Mouse (Mus musculus): ENCODE data around the gene Kcnh4. TPM values are rescaled to one million over a fixed set of nuclear protein-coding genes. Genes with fewer than 3 reads are reported as not detected.

Kcnh4 gene
- total RNA-seq, 2 experiments from 2014 or later: 1.8 to 2.8 TPM

DNA sequence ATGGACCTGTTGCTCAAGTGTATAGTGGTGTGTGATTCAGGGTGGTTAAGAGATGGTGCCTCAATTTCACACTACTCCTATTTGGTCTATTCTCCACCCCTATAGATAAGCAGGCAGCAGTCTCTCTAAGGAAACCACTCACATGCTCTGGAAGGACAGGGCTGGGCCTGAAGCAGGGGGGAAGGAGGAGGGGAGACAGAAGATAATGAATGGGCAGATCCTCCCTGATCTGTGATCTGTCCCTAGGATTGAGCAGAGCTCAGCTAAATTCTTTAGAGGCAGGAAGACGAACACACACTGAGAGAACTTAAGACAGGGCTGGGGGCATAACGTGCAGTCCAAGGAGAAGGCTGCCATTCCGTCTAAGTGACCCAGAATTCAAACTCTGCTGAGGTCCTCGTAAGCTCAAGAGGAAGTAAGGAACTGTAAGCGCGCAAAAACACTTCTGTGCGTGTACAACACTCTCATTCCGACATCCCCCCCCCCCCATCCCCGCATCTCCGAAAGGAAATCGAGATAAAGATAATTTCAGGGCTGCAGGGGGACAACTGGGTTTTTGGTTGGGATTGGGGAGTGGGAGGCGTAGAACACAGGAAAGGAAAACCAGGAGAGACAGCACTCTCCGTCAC, 22.5 kb downstream of the Kcnh4 start:
- Histone ChIP-seq H3K4me3 (peak overlapping the region; percentile 97), H3K27ac (peak overlapping the region; percentile 96)
- DNase-seq (ENCODE audit: low spot score in 2 of 2): no peak
- no peak for TF ChIP-seq CTCF (conservative IDR thresholded peaks at IDR 0.05)

GRCm38 (mm10) chr11:100736746-100737080, 23.0 kb downstream of the Kcnh4 start:
- DNase-seq (ENCODE audit: low spot score in 2 of 2): no peak
- no peak overlapping the region for H3K27ac ChIP-seq
- H3K4me3 ChIP-seq: peak overlapping the region; percentile 97
- TF ChIP-seq CTCF (conservative IDR thresholded peaks at IDR 0.05): no peak

DNA sequence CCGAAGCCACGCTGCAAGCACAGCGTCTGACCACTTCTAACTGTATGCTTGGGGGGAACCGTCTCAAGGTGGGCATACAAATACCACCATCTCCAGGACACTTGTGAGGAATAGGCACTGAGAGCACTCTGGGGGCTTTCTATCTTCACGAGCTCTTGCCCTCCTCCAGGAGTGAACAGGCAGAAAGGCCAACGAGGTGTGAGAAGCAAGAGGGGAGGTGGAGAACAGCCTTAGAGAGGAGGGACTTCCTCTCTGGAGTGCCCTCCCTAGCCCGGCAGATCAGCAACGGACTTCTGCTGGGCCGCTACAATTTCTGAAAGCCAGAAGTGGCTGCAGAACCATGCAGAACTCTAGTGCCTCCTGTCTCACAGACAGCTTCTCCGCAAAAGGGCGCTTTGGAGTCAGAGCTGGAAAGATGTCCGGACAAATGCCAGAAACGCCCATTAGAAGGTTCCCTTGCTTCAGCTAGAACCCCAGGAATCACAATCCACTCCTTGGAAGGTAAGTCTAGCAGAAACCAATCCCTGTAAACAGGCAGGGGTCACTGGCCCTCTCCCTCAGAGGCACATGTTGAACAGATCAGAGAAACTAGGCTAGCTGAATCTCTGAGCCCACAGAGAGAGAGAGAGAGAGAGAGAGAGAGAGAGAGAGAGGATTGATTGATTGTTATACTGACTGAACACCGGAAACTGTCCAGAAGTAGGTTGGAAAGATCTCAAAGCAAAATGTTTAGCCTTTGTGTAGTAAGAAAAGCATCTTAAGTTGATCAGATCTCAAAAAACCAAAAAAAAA, 23.6 kb downstream of the Kcnh4 start:
- TF ChIP-seq CTCF (conservative IDR thresholded peaks at IDR 0.05): no peak
- no peak for DNase-seq (ENCODE audit: low spot score in 2 of 2)
- Histone ChIP-seq H3K4me3 (no peak overlapping the region), H3K27ac (no peak overlapping the region)

DNA sequence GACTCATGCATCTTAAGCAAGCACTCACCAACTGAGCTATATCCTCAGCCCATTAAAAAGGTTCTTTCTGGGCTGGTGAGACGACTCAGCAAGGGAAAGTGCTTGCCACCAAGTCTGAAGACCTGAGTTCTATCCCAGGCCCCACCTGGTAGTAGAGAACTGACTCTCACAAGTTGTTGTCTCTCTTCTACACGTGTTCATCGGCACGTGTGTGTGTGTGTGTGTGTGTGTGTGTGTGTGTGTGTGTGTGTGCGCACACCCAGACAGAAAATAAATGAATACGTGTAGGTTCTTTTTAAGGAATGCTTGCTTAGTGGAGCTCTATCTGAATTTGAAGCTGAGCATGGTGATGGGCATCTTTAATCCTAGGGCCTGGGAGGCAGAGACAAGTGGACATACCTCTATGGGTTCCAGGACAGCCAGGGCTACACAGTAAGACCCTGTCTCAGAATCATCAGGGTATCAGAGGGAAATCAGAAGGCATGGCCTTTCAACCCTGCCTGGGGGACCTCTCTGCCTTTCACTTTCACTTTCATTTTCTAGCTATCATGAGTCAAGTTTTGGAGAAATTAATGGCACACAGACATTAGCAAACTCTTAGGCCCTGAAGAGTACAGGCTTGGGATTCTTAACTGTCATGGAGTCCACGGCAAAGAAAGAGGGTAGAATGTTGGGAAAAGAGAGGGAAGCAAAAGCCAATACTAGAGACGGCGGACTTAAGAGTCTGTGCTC, 24.4 kb downstream of the Kcnh4 start:
- no peak for DNase-seq (ENCODE audit: low spot score in 2 of 2)
- H3K4me3 ChIP-seq: no peak overlapping the region
- no peak for TF ChIP-seq CTCF (conservative IDR thresholded peaks at IDR 0.05)
- H3K27ac ChIP-seq: no peak overlapping the region

GRCm38 (mm10) chr11:100730477-100731205, 29.1 kb downstream of the Kcnh4 start:
- DNase-seq (ENCODE audit: low spot score in 2 of 2): no peak
- Histone ChIP-seq H3K4me3 (no peak overlapping the region), H3K27ac (no peak overlapping the region)
- TF ChIP-seq CTCF (conservative IDR thresholded peaks at IDR 0.05): no peak

DNA sequence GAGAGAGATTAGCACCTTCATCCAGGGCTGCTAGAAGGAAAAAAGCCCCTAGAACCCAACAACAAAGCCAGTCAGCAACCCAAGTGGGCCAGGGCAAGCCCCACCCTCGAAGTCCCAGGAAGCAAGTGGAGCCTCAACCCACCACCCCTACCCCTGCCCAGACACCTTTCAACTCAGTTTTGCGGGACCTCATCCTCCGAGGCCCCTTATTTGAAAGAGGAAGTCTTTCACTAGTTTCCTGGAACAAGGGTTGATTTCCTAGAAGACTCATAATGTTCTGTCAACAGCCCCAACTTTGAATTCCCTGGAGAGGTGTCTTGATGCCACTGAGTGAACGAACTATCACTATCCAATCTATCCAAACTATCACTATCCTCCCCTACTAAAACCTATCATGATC, 29.8 kb downstream of the Kcnh4 start:
- DNase-seq (ENCODE audit: low spot score in 2 of 2): no peak
- TF ChIP-seq CTCF (conservative IDR thresholded peaks at IDR 0.05): no peak

DNA sequence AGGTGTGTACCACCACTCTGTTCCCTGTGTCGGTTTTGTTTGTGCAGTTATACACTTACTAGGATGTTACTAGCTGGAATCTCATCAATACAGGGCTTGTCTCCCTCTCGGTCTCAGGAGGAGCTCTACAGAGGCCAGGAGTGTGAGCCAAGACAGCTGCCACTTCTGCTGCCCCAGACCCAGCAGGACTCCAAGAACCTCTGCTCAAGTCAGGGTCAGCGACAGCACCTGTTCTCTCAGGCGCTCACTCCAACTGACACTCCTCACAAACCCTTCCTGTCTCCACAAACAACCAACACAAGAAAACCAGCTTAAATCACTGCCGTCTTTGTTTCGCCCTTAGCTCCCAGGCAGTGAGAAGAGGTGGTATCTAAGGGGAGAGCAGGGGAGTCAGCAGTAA, 31.1 kb downstream of the Kcnh4 start:
- no peak overlapping the region for H3K27ac ChIP-seq
- no peak for DNase-seq (ENCODE audit: low spot score in 2 of 2)
- H3K4me3 ChIP-seq: no peak overlapping the region
- TF ChIP-seq CTCF (conservative IDR thresholded peaks at IDR 0.05): no peak

More for the DNA sequence above, 29.8 kb downstream of the Kcnh4 start:
- H3K27ac ChIP-seq: no peak overlapping the region
- H3K4me3 ChIP-seq: no peak overlapping the region

DNA sequence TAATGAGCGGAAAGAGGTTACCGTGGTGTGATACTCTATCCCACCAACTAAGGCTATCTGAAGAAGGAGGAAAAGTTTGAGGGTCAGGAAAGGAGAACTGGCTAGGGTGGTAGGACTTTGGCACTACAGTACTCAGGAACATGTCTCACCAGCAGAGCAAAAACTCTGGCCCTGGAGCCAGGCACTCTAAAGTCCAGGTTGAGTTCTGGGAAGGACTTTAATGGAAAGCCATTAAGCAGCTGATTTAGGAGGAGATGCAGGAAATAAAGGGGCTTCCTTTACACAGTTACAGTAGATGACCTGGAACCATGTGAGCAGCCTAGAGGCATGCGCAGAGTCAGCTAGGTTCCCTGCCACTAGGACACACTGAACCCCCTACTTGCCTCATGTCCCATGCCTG, 32.5 kb downstream of the Kcnh4 start:
- Histone ChIP-seq H3K4me3 (no peak overlapping the region), H3K27ac (no peak overlapping the region)
- no peak for DNase-seq (ENCODE audit: low spot score in 2 of 2)
- TF ChIP-seq CTCF (conservative IDR thresholded peaks at IDR 0.05): no peak

DNA sequence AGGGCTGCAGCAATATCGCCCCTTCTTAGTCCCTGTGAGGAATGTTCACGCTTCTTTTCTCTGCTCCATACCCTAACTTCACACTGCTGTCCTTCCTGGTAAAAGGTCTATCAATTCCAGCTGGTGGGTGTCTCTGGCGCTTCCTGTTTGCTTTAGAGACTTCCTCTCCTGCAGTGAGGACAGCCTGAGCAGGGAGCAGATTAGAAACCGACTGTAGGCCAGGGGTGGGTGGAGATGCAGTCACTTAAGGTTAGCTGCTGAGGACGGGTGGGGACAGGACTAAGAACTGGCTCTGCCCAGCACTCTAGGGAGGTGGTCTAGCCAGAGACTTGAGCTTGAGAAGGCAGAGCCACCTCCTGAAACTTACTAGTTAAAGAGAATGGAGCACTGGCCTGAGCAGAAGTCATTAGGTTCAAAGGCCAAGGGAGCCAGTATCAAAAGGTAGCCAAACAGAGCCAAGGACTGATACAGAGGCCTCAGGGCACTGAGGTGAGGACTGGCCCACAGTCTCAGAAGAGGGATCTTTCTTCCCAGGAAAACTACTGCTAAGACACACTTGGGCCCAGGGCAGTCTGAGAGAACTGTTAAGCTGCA, 34.7 kb downstream of the Kcnh4 start:
- DNase-seq (ENCODE audit: low spot score in 2 of 2): no peak
- Histone ChIP-seq H3K4me3 (no peak overlapping the region), H3K27ac (peak overlapping the region; percentile 49)
- TF ChIP-seq CTCF (conservative IDR thresholded peaks at IDR 0.05): no peak

DNA sequence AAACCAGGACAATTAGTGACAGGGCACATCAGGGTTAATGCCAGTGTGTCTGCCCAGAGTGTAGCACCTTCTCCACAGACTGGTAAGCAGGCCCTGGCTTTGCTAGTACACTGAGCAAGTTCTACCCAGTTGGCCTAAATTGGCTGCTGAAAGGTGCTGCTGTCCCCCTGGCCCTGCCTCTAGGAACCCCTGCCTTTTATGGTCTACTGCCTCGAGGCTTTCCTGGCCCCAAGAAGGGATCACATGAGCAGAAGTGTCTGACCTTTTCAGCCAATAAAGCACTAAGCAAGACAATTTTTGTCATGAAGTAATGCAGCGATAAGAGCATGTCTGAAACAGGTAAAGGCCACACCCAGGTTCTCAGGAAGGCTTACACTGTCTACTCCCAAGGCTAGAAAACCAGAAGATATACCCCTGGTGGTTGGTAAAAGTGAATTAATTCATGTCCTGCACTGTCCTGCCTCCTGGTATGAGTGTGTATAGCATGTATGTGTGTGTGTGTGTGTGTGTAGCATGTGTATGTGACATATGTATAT, 37.2 kb downstream of the Kcnh4 start:
- DNase-seq (ENCODE audit: low spot score in 2 of 2): no peak
- peak overlapping the region; percentile 87 for H3K27ac ChIP-seq
- TF ChIP-seq CTCF (conservative IDR thresholded peaks at IDR 0.05): no peak

GRCm38 (mm10) chr11:100721776-100722492, 37.8 kb downstream of the Kcnh4 start:
- H3K27ac ChIP-seq: peak overlapping the region; percentile 87
- DNase-seq (ENCODE audit: low spot score in 2 of 2): no peak
- H3K4me3 ChIP-seq: no peak overlapping the region
- TF ChIP-seq CTCF (conservative IDR thresholded peaks at IDR 0.05): no peak

More for the DNA sequence above, 37.2 kb downstream of the Kcnh4 start:
- no peak overlapping the region for H3K4me3 ChIP-seq

- H3K4me3 ChIP-seq: no peak overlapping the region
- peak overlapping the region; percentile 87 for H3K27ac ChIP-seq
- TF ChIP-seq CTCF (conservative IDR thresholded peaks at IDR 0.05): no peak
- DNase-seq (ENCODE audit: low spot score in 2 of 2): no peak
Observed at GRCm38 (mm10) chr11:100721254-100721653, 38.5 kb downstream of the Kcnh4 start.

Data from layer of hippocampus, adult 2 months (tissue).